In the genomic region with DNA sequence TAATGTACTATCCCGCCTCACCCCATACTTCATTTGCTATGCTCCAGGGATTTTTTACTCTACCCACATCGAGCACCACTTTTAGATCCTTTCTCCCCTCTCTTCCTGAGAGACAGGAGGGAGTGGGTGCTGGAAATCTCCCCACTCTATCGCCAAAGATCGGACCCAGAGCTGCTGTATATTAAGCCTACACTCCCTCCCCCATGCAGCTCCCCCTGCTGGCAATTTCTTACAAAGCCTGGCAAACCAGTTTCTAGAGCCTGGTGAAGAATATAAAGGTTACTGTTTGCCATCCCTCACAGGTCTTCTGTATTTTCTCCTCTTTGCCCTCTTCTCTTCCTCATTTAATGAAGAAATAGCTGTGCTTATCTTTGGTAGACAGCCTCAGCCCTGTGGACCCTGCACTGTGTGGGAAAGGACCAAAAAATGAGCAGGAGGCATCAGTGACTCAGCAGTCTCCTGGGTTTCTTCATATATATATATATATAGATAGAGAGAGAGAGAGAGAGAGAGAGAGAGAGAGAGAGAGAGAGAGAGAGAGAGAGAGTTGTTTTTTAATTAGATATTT, we compare ENCODE assay signal across 9 mouse cellular contexts. TPM values are rescaled to one million over a fixed set of nuclear protein-coding genes. Genes with fewer than 3 reads are reported as not detected.
DNase-seq lines count a peak whose midpoint lies in the region; ATAC-seq and TF ChIP-seq lines count a peak whose summit lies in the region.
"Had no signal": no experiment of that assay in that cellular context is flagged by ENCODE, and none has a peak within 500 bp of the region (broad histone marks: within the 10 kb centered on the region; RNA-seq: fewer than 3 reads in every experiment).

No protein-coding gene starts in this region.

- H3K27ac ChIP-seq in intestine, embryonic 14.5 days (ENCODE audit: low read depth): no peak overlapping the region
- H3K27ac ChIP-seq in intestine, embryonic 16.5 days (ENCODE audit: low read length): no peak overlapping the region
- H3K27ac ChIP-seq in MEL (ENCODE audit: control insufficient read depth, low read depth, low read length): no peak overlapping the region
- H3K27ac ChIP-seq in embryonic fibroblast, embryonic 13.5 days (ENCODE audit: insufficient read depth, low read length): no peak overlapping the region
- H3K27ac ChIP-seq: limb, embryonic 12.5 days had no signal

- H3K4me1 ChIP-seq in intestine, embryonic 14.5 days (replicated peaks; ENCODE audit: control insufficient read depth, insufficient read depth, low read length): no peaks in the 10 kb centered on the region
- H3K4me1 ChIP-seq in intestine, embryonic 16.5 days (ENCODE audit: control insufficient read depth, insufficient read depth, low read length): no peaks in the 10 kb centered on the region
- peaks cover 0 to 6% of the 10 kb centered on the region in 2 experiments; a peak in 1 of 4 replicates for H3K4me1 ChIP-seq in MEL (ENCODE audit: control insufficient read depth in 1 of 2, insufficient read depth in 2 of 2, low read length in 2 of 2)
- no peaks in the 10 kb centered on the region for H3K4me1 ChIP-seq in embryonic fibroblast, embryonic 13.5 days (ENCODE audit: control insufficient read depth, insufficient read depth, low read length)
- H3K4me1 ChIP-seq: limb, embryonic 12.5 days had no signal

- peak; percentile 69 to 77 (median 77) for TF ChIP-seq CTCF in MEL (IDR thresholded peaks at IDR 0.05 in 2 of 3, conservative IDR thresholded peaks at IDR 0.05 in 1 of 3; ENCODE audit: control insufficient read depth in 1 of 3, insufficient read depth in 1 of 3, low read depth in 2 of 3, low read length in 3 of 3, poor library complexity in 1 of 3, severe bottlenecking in 1 of 3)
- 0 out of 2 replicates have a peak, but pooled peaks have one; percentile 16 for TF ChIP-seq CTCF in embryonic fibroblast, embryonic 13.5 days (IDR thresholded peaks at IDR 0.05; ENCODE audit: borderline replicate concordance, insufficient read depth, low read length)

- H3K4me2 ChIP-seq in intestine, embryonic 14.5 days (ENCODE audit: low read length): no peak overlapping the region
- H3K4me2 ChIP-seq in intestine, embryonic 16.5 days (ENCODE audit: low read depth, low read length): no peak overlapping the region
- H3K4me2 ChIP-seq: limb, embryonic 12.5 days had no signal

- peak; percentile 57 for DNase-seq in intestine, embryonic 14.5 days (ENCODE audit: low spot score)
- peak; percentile 19 to 21 for DNase-seq in B cell, adult 2 months
- DNase-seq in MEL (ENCODE audit: low read depth, low spot score): peak; percentile 82
- peak; percentile 39 for DNase-seq in retina, embryonic 14.5 days (ENCODE audit: low spot score)
- DNase-seq in spleen, postnatal 36 days (ENCODE audit: low spot score in 2 of 2): no peak

- H3K79me2 ChIP-seq in MEL (ENCODE audit: control insufficient read depth, insufficient read depth, low read length, poor library complexity): no peaks in the 10 kb centered on the region

- WGBS in intestine, embryonic 14.5 days: 42% methylated on average over 4 of the region's 4 CpGs
- WGBS in intestine, embryonic 16.5 days: 47% methylated on average over 4 of the region's 4 CpGs

- peak in 1 of 2 experiments; percentile 57; a peak in 3 of 4 replicates for TF ChIP-seq EP300 in MEL (IDR thresholded peaks at IDR 0.05; ENCODE audit: low read depth in 1 of 2, low read length in 2 of 2)

- no peak overlapping the region for H3K4me3 ChIP-seq in intestine, embryonic 14.5 days (ENCODE audit: low read depth, low read length)
- no peak overlapping the region for H3K4me3 ChIP-seq in intestine, embryonic 16.5 days (ENCODE audit: low read length)
- H3K4me3 ChIP-seq in MEL (ENCODE audit: control insufficient read depth in 1 of 2, insufficient read depth in 1 of 2, low read depth in 2 of 2, low read length in 2 of 2): no peak overlapping the region
- no peak overlapping the region for H3K4me3 ChIP-seq in embryonic fibroblast, embryonic 13.5 days (ENCODE audit: insufficient read depth, low read length)
- H3K4me3 ChIP-seq: erythroblast, embryonic 14.5 days; limb, embryonic 12.5 days had no signal

- H3K9me3 ChIP-seq in intestine, embryonic 14.5 days (ENCODE audit: control insufficient read depth, low read length): no peaks in the 10 kb centered on the region
- no peaks in the 10 kb centered on the region for H3K9me3 ChIP-seq in intestine, embryonic 16.5 days (ENCODE audit: control insufficient read depth, low read length)
- no peaks in the 10 kb centered on the region for H3K9me3 ChIP-seq in MEL (replicated peaks; ENCODE audit: insufficient read depth, low read length)
- H3K9me3 ChIP-seq: limb, embryonic 12.5 days had no signal

- no peak overlapping the region for H3K9ac ChIP-seq in intestine, embryonic 14.5 days (ENCODE audit: low read length)
- H3K9ac ChIP-seq in intestine, embryonic 16.5 days (ENCODE audit: low read depth, low read length): no peak overlapping the region
- no peak overlapping the region for H3K9ac ChIP-seq in MEL (ENCODE audit: control insufficient read depth, low read depth, low read length, poor library complexity, severe bottlenecking)
- H3K9ac ChIP-seq: limb, embryonic 12.5 days had no signal

- no peak for TF ChIP-seq POLR2A in MEL (IDR thresholded peaks at IDR 0.05; ENCODE audit: control insufficient read depth in 1 of 2, insufficient read depth in 1 of 2, low read depth in 1 of 2, low read length in 2 of 2, poor library complexity in 1 of 2)
- TF ChIP-seq POLR2A in embryonic fibroblast, embryonic 13.5 days (IDR thresholded peaks at IDR 0.05; ENCODE audit: low read depth, low read length): no peak

- no peaks in the 10 kb centered on the region for H3K36me3 ChIP-seq in intestine, embryonic 14.5 days (ENCODE audit: control insufficient read depth, insufficient read depth, low read length)
- no peaks in the 10 kb centered on the region for H3K36me3 ChIP-seq in intestine, embryonic 16.5 days (ENCODE audit: control insufficient read depth, insufficient read depth, low read length)
- H3K36me3 ChIP-seq in MEL (ENCODE audit: control insufficient read depth in 1 of 2, insufficient read depth in 2 of 2, low read length in 2 of 2): peaks cover 0 to 14% of the 10 kb centered on the region in 2 experiments; a peak in 2 of 4 replicates
- H3K36me3 ChIP-seq: limb, embryonic 12.5 days had no signal

- H3K27me3 ChIP-seq in intestine, embryonic 14.5 days (replicated peaks; ENCODE audit: control insufficient read depth, insufficient read depth, low read length): no peaks in the 10 kb centered on the region
- H3K27me3 ChIP-seq in intestine, embryonic 16.5 days (replicated peaks; ENCODE audit: control insufficient read depth, insufficient read depth, low read length): no peaks in the 10 kb centered on the region
- no peaks in the 10 kb centered on the region for H3K27me3 ChIP-seq in MEL (ENCODE audit: control insufficient read depth in 1 of 2, insufficient read depth in 2 of 2, low read length in 2 of 2)
- H3K27me3 ChIP-seq: limb, embryonic 12.5 days had no signal

- ATAC-seq in intestine, embryonic 14.5 days (replicated peaks; ENCODE audit: low FRiP score, low TSS enrichment, low read depth): no peak
- ATAC-seq in intestine, embryonic 16.5 days: no peak

- peak; percentile 13 for TF ChIP-seq RAD21 in MEL (IDR thresholded peaks at IDR 0.05; ENCODE audit: low read depth, low read length)

TF ChIP-seq in MEL, 35 proteins besides CTCF, POLR2A, EP300 and RAD21 (continues in another document):
- TF ChIP-seq MXI1 (IDR thresholded peaks at IDR 0.05; ENCODE audit: low read depth, low read length) (no peak), SMC3 (IDR thresholded peaks at IDR 0.05; ENCODE audit: low read depth, low read length) (peak; percentile 42), ETS1 (IDR thresholded peaks at IDR 0.05; ENCODE audit: low read depth, low read length) (0 out of 2 replicates have a peak, but pooled peaks have one; percentile 35), TAL1 (IDR thresholded peaks at IDR 0.05; ENCODE audit: low read length) (peak; percentile 70), TCF12 (IDR thresholded peaks at IDR 0.05; ENCODE audit: low read depth, low read length) (peak; percentile 28; the same call in 1 of the 2 replicates), GATA1 (IDR thresholded peaks at IDR 0.05; ENCODE audit: low read depth, low read length) (peak; percentile 65; the same call in 1 of the 2 replicates), GABPA (IDR thresholded peaks at IDR 0.05; ENCODE audit: low read depth, low read length) (0 out of 2 replicates have a peak, but pooled peaks have one; percentile 9), HCFC1 (IDR thresholded peaks at IDR 0.05; ENCODE audit: low read depth, low read length) (no peak), ZC3H11A (IDR thresholded peaks at IDR 0.05; ENCODE audit: low read depth, low read length) (no peak), BHLHE40 (IDR thresholded peaks at IDR 0.05; ENCODE audit: borderline replicate concordance, low read depth, low read length) (0 out of 2 replicates have a peak, but pooled peaks have one; percentile 15), MAX (IDR thresholded peaks at IDR 0.05; ENCODE audit: low read length) (no peak)

RNA-seq across cellular contexts. Expression of a gene that starts 22.2 kb away (rescaled TPM):
- 33.2 and 36.3 TPM in 2 replicates for polyA plus RNA-seq in intestine, embryonic 14.5 days (2014; fragmentation: Nextera tagmentation; extraction: Ambion mirVana)
- 54.3 and 54.8 TPM in 2 replicates for polyA plus RNA-seq in intestine, embryonic 16.5 days (2015; fragmentation: Nextera tagmentation; extraction: Ambion mirVana)
- total RNA-seq in MEL (2012; rRNA removed): 3.0 and 3.7 TPM in 2 replicates
- 1 to 10 TPM in 1 of 2 experiments, not detected in 1; 7.6 TPM for polyA plus RNA-seq in MEL (2012; ENCODE audit: insufficient read depth in 1 of 2, insufficient read length in 2 of 2, low read depth in 1 of 2, low replicate concordance in 2 of 2, missing spikeins in 1 of 2)
- 20.9 and 22.2 TPM in 2 replicates for polyA plus RNA-seq in embryonic fibroblast, embryonic 13.5 days (2011; ENCODE audit: insufficient read length, low read depth, missing spikeins)

RNA-seq across cellular contexts. Expression of a gene that starts 36.8 kb away (rescaled TPM):
- polyA plus RNA-seq in intestine, embryonic 14.5 days (2014; fragmentation: Nextera tagmentation; extraction: Ambion mirVana): 0.14 TPM in 1 of 2 replicates, not detected in the other
- 0.15 and 0.35 TPM in 2 replicates for polyA plus RNA-seq in intestine, embryonic 16.5 days (2015; fragmentation: Nextera tagmentation; extraction: Ambion mirVana)
- not detected in 2 replicates for total RNA-seq in MEL (2012; rRNA removed)
- polyA plus RNA-seq in MEL (2012; ENCODE audit: insufficient read depth in 1 of 2, insufficient read length in 2 of 2, low read depth in 1 of 2, low replicate concordance in 2 of 2, missing spikeins in 1 of 2): not detected
- polyA plus RNA-seq in embryonic fibroblast, embryonic 13.5 days (2011; ENCODE audit: insufficient read length, low read depth, missing spikeins): 0.53 TPM in 1 of 2 replicates, not detected in the other
- polyA plus RNA-seq: erythroblast, embryonic 14.5 days had no signal

RNA-seq across cellular contexts. Expression of a gene that starts 59.9 kb away (rescaled TPM):
- 20.3 TPM in 2 replicates for polyA plus RNA-seq in intestine, embryonic 14.5 days (2014; fragmentation: Nextera tagmentation; extraction: Ambion mirVana)
- 16.4 and 19.9 TPM in 2 replicates for polyA plus RNA-seq in intestine, embryonic 16.5 days (2015; fragmentation: Nextera tagmentation; extraction: Ambion mirVana)
- total RNA-seq in MEL (2012; rRNA removed): 11.4 TPM in 2 replicates
- 10 to 100 TPM in 1 of 2 experiments, not detected in 1; 11.8 TPM for polyA plus RNA-seq in MEL (2012; ENCODE audit: insufficient read depth in 1 of 2, insufficient read length in 2 of 2, low read depth in 1 of 2, low replicate concordance in 2 of 2, missing spikeins in 1 of 2)
- 41.2 and 43.4 TPM in 2 replicates for polyA plus RNA-seq in embryonic fibroblast, embryonic 13.5 days (2011; ENCODE audit: insufficient read length, low read depth, missing spikeins)

Comparison
In these comparisons a context has a peak if more than half of its experiments do, and no peak if none do; other contexts are left out.
1. DNase-seq: peak in intestine, embryonic 14.5 days (single experiment), B cell, adult 2 months (2 of 2), MEL (single experiment) and retina, embryonic 14.5 days (single experiment); none in spleen, postnatal 36 days (0 of 2).